Mouse (Mus musculus) limb, embryonic 10.5 days (tissue): ENCODE results near the gene Gngt1. TPM values are rescaled to one million over a fixed set of nuclear protein-coding genes. Genes with fewer than 3 reads are reported as not detected.

Source experiments
- DNase-seq: peaks from one replicate; pipeline ENCODE4 v3.0.0-alpha.2; 2017; ENCODE audit warnings: low spot score
- H3K27ac ChIP-seq: fragments of 300-500 bp; sonication (generic); 2 replicates; pipeline ENCODE4 v1.5.1; 2016; ENCODE audit warnings: mild to moderate bottlenecking
- H3K27me3 ChIP-seq: fragments of 300-500 bp; sonication (generic); 2 replicates; pipeline ENCODE4 v1.6.1; 2016; ENCODE audit warnings: low read depth, mild to moderate bottlenecking; ENCODE audit not compliant: poor library complexity, severe bottlenecking
- H3K36me3 ChIP-seq: fragments of 300-500 bp; sonication (generic); 2 replicates; pipeline ENCODE4 v1.6.1; 2016; ENCODE audit warnings: mild to moderate bottlenecking, moderate library complexity
- H3K4me1 ChIP-seq: fragments of 300-500 bp; sonication (generic); 2 replicates; pipeline ENCODE4 v1.6.1; 2016
- H3K4me3 ChIP-seq: fragments of 300-500 bp; sonication (generic); 2 replicates; pipeline ENCODE4 v1.5.1; 2016; ENCODE audit warnings: mild to moderate bottlenecking, moderate library complexity
- H3K9me3 ChIP-seq: fragments of 300-500 bp; sonication (generic); replicated peaks from 2 replicates; pipeline ENCODE4 v1.6.1; 2016; ENCODE audit warnings: mild to moderate bottlenecking
- whole genome bisulfite sequencing: fragments of 180-500 bp; shearing (Covaris S2); methylation state at CpG from one replicate; pipeline ENCODE4 v1.1.7; 2016; 5-methylcytosine and 5-hydroxymethylcytosine counted together
- polyA plus RNA-seq: library from polyadenylated mRNA; unstranded; fragments of >200 nt; fragmentation: Nextera tagmentation; extraction: Ambion mirVana; gene quantifications from 2 replicates; pipeline ENCODE4 v1.2.1, GENCODE M21; 2016

Gene Gngt1
- polyA plus RNA-seq = not detected in 2 replicates

DNA sequence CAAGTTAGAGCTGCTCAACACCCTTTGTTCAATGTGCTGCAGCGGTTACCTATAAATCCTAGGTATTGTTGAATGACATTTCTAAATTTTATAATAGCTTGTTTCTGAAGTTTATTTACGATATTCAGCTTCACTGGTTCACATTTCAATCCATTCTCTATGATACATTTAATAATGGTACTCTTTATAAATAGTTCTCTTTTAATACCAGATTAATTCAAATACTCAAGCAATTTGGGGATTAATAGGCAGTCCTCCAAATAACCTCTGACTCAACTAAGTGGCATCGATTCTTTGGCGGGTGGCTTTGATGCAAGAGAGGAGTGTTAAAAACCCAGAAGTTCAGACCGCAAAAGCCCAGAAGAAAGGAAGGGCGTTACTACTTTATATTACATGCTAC lies at the start of gene Gngt1:
Gngt1 (plus strand) TSS at position 301 of the 400 bp plus-strand sequence.
- Histone ChIP-seq H3K4me3 (no peak within 1 kb of the TSS), H3K9me3 (no peaks in the 10 kb centered on the region), H3K27me3 (no peaks in the 10 kb centered on the region), H3K36me3 (no peaks in the 10 kb centered on the region), H3K4me1 (peaks cover 5% of the 10 kb centered on the region; the same call in 1 of the 2 replicates), H3K27ac (no peak within 1 kb of the TSS)
- DNase-seq = no peak
- WGBS = 92% methylated on average over 6 of the region's 6 CpGs

DNA sequence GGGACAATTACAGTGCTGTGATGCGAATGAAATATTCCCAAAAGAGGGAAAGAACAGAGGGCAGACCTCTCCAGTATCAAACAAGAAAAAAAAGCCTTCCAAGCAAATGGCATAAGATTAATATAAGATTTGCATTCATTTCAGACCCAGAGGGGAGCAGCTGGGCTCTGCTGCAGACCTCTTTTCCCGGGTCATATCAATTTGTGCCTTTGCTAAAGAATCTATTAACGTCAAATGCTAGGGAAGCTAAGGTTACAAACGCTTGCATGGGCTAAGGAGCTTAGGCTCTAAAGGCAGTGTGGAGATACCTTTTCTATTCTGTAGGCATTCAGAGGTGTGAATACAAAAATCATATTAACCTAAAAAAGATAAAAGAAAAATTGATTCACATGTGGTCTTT lies 38.6 kb upstream of the Gngt1 start:
- Histone ChIP-seq H3K27ac (no peak overlapping the region), H3K9me3 (no peaks in the 10 kb centered on the region), H3K4me1 (no peaks in the 10 kb centered on the region), H3K36me3 (no peaks in the 10 kb centered on the region), H3K27me3 (no peaks in the 10 kb centered on the region), H3K4me3 (no peak overlapping the region)
- DNase-seq = no peak
- WGBS = 67% methylated on average over 4 of the region's 4 CpGs

DNA sequence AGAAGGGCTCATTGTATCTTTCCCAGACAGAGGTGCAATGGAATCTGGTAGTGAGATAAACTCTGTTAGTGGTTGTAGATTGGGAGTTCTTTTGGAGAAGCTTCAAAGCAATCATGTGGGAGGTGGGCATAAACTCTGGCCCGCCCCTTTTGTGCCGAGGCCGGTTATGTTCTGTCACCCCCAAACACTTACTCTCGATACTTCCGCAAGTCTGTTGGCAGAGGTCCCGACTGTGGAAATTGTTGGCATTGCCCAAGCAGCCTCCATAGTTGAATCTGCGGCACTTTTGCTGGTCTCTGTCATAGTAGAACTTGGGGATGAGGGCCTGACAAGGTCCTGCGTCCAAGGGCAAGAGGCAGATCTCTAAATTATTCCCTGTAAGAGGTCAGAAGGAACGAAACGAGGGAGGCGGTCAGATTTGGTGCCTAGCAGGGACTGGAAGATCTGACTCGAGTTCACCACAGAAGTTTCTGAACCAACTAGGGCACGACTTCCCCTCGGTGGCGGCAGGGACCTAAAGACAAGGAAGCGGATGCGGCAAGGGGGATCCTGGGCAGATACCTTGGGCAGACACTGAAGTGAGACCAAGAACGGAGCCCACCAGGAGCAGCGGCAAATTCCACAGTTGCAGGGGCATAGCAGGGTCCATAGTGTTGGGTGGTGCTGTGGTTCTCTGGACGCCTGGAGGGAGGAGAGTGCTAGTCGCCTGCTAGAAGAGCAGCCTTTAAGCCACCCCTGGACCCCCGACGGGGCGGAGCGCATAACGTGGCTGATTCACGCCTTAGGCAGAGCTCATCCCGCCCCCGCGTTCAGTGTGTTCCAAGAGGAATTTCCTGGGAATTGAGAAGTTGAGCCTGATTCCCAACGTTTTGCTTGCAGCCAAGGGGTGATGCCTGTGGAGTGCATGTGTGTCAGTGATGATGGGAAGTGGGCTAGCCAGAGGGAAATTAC lies 25.6 kb upstream of the Gngt1 start:
- peaks cover 24% of the 10 kb centered on the region for H3K27me3 ChIP-seq
- peaks cover 7% of the 10 kb centered on the region for H3K4me1 ChIP-seq
- peak overlapping the region; percentile 34 for H3K4me3 ChIP-seq
- 21% methylated on average over 31 of the region's 31 CpGs for WGBS
- H3K27ac ChIP-seq = 0 out of 2 replicates have a peak overlapping the region, but pooled peaks have one; percentile 25
- H3K9me3 ChIP-seq = no peaks in the 10 kb centered on the region
- H3K36me3 ChIP-seq = no peaks in the 10 kb centered on the region
- DNase-seq = peak; percentile 35

DNA sequence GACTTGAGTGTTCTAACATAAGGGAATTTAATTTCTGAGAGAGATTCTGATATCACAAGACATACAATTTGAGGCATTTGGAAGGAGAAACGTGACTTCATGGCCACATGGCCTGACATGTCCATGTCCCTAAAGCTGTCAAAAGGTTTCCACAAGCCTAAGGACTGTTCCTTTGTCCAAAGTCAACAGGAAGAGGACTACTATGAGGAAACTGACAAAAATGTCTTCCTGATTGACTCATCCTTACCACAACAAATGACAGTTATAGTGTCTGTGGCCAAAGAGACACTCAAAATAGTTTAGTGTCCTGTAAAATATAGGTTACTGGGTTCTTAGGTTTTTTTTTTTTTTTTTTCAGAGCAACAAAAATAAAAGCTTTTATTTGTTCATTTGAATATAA lies 19.9 kb upstream of the Gngt1 start:
- peaks cover 3% of the 10 kb centered on the region for H3K27me3 ChIP-seq
- no peak for DNase-seq
- no peaks in the 10 kb centered on the region for H3K36me3 ChIP-seq
- H3K27ac ChIP-seq = no peak overlapping the region
- H3K4me3 ChIP-seq = no peak overlapping the region
- H3K4me1 ChIP-seq = no peaks in the 10 kb centered on the region
- H3K9me3 ChIP-seq = no peaks in the 10 kb centered on the region
- 77% methylated on average over 1 of the region's 1 CpGs for WGBS

- no peak for DNase-seq
- Histone ChIP-seq H3K4me3 (no peak overlapping the region), H3K4me1 (no peaks in the 10 kb centered on the region), H3K27ac (no peak overlapping the region), H3K9me3 (no peaks in the 10 kb centered on the region), H3K36me3 (no peaks in the 10 kb centered on the region), H3K27me3 (no peaks in the 10 kb centered on the region)
- 90% methylated on average over 5 of the region's 5 CpGs for WGBS
Observed at GRCm38 (mm10) chr6:3982661-3983284, 10.8 kb upstream of the Gngt1 start.

DNA sequence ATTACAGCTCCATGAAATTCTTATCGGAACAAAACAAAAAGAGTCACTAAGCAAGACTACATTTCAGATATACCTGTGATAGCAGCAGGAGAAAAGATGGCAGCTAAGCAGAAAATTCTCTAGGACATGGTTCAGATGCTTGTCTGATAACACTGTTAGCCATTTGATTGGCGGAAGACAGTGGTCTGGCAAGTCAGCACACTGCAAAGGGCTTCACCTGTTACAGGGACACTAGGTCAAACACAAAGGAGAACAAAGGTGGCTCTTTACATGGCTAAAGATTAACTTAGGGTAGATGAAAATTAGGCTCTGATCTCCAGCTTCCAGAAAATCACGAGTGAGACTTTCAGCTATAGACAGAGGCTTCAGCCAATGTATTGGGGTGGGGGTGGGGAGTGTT lies 4.8 kb upstream of the Gngt1 start, which contains the start of gene Tfpi2:
Tfpi2 (minus strand) TSS at position 170 of the 400 bp plus-strand sequence.
- Histone ChIP-seq H3K9me3 (no peaks in the 10 kb centered on the region), H3K4me1 (no peaks in the 10 kb centered on the region), H3K4me3 (no peak within 1 kb of the TSS), H3K36me3 (no peaks in the 10 kb centered on the region), H3K27ac (no peak within 1 kb of the TSS), H3K27me3 (no peaks in the 10 kb centered on the region)
- 87% methylated on average over 3 of the region's 3 CpGs for WGBS
- no peak for DNase-seq

DNA sequence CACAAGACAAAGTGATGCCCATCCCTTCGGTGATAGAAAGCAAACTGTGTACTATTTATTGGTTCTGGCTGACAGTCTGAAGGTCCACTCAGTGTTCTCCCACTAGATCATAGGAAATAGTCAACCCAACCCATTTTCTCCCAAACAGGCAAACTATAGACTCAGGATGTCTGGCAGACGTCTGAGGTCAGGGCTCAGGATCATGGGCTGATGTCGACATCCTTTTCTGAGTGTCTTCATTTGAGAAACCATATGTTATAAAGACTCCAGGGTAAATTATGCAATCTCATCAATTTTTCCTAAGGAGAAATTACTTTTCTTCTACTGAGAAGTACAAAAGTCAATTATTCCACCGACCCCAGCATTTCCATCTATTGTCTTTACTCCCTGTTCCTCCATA lies 4.5 kb downstream of the Gngt1 start:
- Histone ChIP-seq H3K27me3 (no peaks in the 10 kb centered on the region), H3K9me3 (no peaks in the 10 kb centered on the region), H3K36me3 (no peaks in the 10 kb centered on the region), H3K4me1 (peaks cover 9% of the 10 kb centered on the region), H3K4me3 (no peak overlapping the region), H3K27ac (no peak overlapping the region)
- WGBS = 77% methylated on average over 4 of the region's 4 CpGs
- no peak for DNase-seq

GRCm38 (mm10) chr6:3999296-3999695 lies 5.7 kb downstream of the Gngt1 start:
- Histone ChIP-seq H3K4me1 (peaks cover 15% of the 10 kb centered on the region), H3K36me3 (no peaks in the 10 kb centered on the region), H3K27me3 (no peaks in the 10 kb centered on the region), H3K9me3 (no peaks in the 10 kb centered on the region), H3K27ac (no peak overlapping the region), H3K4me3 (no peak overlapping the region)
- no peak for DNase-seq
- 82% methylated on average over 6 of the region's 6 CpGs for WGBS

DNA sequence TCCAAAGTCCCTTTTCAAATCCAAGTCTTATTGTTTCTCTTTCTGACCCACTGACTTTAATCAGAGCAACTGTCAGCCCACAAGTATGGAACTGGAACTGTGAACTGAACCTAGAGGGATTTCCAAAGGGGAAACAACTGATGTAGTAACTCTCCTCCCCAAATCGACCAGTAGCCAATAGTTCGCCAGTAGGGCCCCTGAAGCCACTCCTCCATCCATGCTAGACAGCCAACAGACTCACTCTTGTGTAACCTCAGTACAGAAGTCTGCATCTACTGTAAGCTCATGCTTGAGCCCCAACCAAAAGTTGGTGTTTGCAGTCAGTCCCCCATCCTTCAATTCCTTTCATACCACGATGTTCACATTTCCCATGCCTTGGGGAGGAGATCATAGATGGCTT lies 7.1 kb downstream of the Gngt1 start:
- Histone ChIP-seq H3K4me1 (peaks cover 19% of the 10 kb centered on the region), H3K4me3 (no peak overlapping the region), H3K27ac (no peak overlapping the region), H3K36me3 (no peaks in the 10 kb centered on the region), H3K9me3 (no peaks in the 10 kb centered on the region), H3K27me3 (no peaks in the 10 kb centered on the region)
- 76% methylated on average over 3 of the region's 3 CpGs for WGBS
- DNase-seq = no peak

DNA sequence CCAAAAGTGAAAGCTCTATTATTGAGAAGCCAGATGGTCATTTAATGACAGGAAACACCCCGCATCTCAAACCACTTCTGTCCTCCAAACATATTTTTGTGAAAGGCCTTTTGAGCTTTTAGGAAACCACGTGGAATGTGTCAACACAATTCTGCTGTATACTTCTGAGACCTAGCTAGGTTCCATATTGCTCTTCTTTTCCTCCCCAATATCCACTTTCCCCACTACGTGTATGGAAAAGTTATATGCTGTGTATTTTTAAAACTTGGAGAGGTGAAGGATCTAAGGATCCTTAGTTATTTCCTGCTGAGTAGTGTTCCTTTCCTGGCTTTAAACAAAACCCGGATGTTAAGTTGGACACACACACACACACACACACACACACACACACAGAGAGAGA lies 9.9 kb downstream of the Gngt1 start:
- no peak for DNase-seq
- Histone ChIP-seq H3K9me3 (no peaks in the 10 kb centered on the region), H3K27me3 (no peaks in the 10 kb centered on the region), H3K27ac (peak overlapping the region; percentile 92), H3K4me1 (peaks cover 19% of the 10 kb centered on the region), H3K4me3 (peak overlapping the region; percentile 56), H3K36me3 (no peaks in the 10 kb centered on the region)
- WGBS = 66% methylated on average over 4 of the region's 4 CpGs

- Histone ChIP-seq H3K27ac (peak within 1 kb of the TSS; percentile 92), H3K36me3 (no peaks in the 10 kb centered on the region), H3K4me3 (peak within 1 kb of the TSS; percentile 56), H3K9me3 (no peaks in the 10 kb centered on the region), H3K4me1 (peaks cover 21% of the 10 kb centered on the region), H3K27me3 (no peaks in the 10 kb centered on the region)
- WGBS = 2% methylated on average over 19 of the region's 19 CpGs
- DNase-seq = peak; percentile 73
Observed at GRCm38 (mm10) chr6:4003890-4004306, 10.3 kb downstream of the Gngt1 start, which contains the start of gene Gng11. Gng11 (plus strand) TSS chr6:4003904.

GRCm38 (mm10) chr6:4004808-4005207 lies 11.2 kb downstream of the Gngt1 start:
- no peaks in the 10 kb centered on the region for H3K36me3 ChIP-seq
- H3K4me1 ChIP-seq = peaks cover 21% of the 10 kb centered on the region
- WGBS = 91% methylated on average over 2 of the region's 2 CpGs
- no peaks in the 10 kb centered on the region for H3K27me3 ChIP-seq
- DNase-seq = no peak
- peak overlapping the region; percentile 56 for H3K4me3 ChIP-seq
- H3K9me3 ChIP-seq = no peaks in the 10 kb centered on the region
- H3K27ac ChIP-seq = no peak overlapping the region; the same call in 1 of the 2 replicates

DNA sequence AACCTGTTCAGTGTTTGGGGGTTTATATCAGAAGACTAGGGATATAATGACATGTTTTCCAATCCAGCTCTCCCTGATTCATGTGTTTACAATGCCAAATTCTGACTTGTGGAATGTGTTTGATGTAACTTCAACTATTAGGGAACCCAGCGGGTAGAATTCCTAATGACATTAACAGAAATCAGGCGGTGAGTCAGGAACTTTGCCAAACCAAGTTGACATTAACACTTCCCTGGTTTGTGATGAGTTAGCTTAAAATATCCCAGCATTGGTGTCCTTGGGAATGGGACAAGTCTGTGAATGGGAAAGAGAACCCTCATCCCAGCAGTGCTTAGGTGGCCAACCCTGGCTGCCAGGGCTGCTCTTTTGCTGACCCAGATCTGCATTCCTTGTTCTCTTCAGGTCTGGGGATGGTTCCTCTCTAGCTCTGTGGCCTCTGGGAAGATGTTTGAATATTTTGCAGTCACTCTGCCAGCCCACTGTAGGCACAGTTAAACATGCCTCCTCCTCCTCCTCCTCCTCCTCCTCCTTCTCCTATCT lies 15.0 kb downstream of the Gngt1 start:
- WGBS = 79% methylated on average over 2 of the region's 2 CpGs
- no peaks in the 10 kb centered on the region for H3K9me3 ChIP-seq
- H3K27me3 ChIP-seq = no peaks in the 10 kb centered on the region
- DNase-seq = no peak
- H3K4me3 ChIP-seq = no peak overlapping the region
- peaks cover 13% of the 10 kb centered on the region for H3K4me1 ChIP-seq
- H3K36me3 ChIP-seq = no peaks in the 10 kb centered on the region
- H3K27ac ChIP-seq = no peak overlapping the region
